Mouse (Mus musculus) limb, embryonic 11.5 days (tissue): ENCODE data around the gene Vezf1. TPM values are rescaled to one million over a fixed set of nuclear protein-coding genes. Genes with fewer than 3 reads are reported as not detected.

Source experiments
- ATAC-seq: fragments of 200-750 bp; cut with Nextera tagmentation; 2 replicates; pipeline ENCODE4 v1.8.0; 2017; ENCODE audit warnings: low read depth; ENCODE audit not compliant: insufficient number of reproducible peaks, low FRiP score, low TSS enrichment
- DNase-seq: peaks from one replicate; pipeline ENCODE4 v3.0.0-alpha.2; 2015; ENCODE audit warnings: low spot score
- H3K27ac ChIP-seq: fragments of 300-500 bp; sonication (generic); replicated peaks from 2 replicates; pipeline ENCODE4 v1.5.1; 2014; ENCODE audit warnings: low read depth, mild to moderate bottlenecking, low read length
- H3K27me3 ChIP-seq: fragments of 300-500 bp; sonication (generic); 2 replicates; pipeline ENCODE4 v1.6.1; 2014; ENCODE audit warnings: mild to moderate bottlenecking, low read length, mixed read lengths; ENCODE audit not compliant: control insufficient read depth, insufficient read depth
- H3K36me3 ChIP-seq: fragments of 300-500 bp; sonication (generic); 2 replicates; pipeline ENCODE4 v1.6.1; 2014; ENCODE audit warnings: mild to moderate bottlenecking, low read length, moderate library complexity, mixed read lengths; ENCODE audit not compliant: control insufficient read depth, insufficient read depth
- H3K4me1 ChIP-seq: fragments of 300-500 bp; sonication (generic); 2 replicates; pipeline ENCODE4 v1.6.1; 2014; ENCODE audit warnings: low read length, mixed read lengths; ENCODE audit not compliant: control insufficient read depth, insufficient read depth
- H3K4me2 ChIP-seq: fragments of 300-500 bp; sonication (generic); 2 replicates; pipeline ENCODE4 v1.6.1; 2014; ENCODE audit warnings: low read depth, mild to moderate bottlenecking, moderate library complexity; ENCODE audit not compliant: severe bottlenecking
- H3K4me3 ChIP-seq: fragments of 300-500 bp; sonication (generic); 2 replicates; pipeline ENCODE4 v1.5.1; 2014; ENCODE audit warnings: low read depth, low read length
- H3K9ac ChIP-seq: fragments of 300-500 bp; sonication (generic); 2 replicates; pipeline ENCODE4 v1.6.1; 2014; ENCODE audit warnings: mild to moderate bottlenecking, low read length
- H3K9me3 ChIP-seq: fragments of 300-500 bp; sonication (generic); 2 replicates; pipeline ENCODE4 v1.6.1; 2016; ENCODE audit warnings: low read length; ENCODE audit not compliant: control insufficient read depth
- WGBS: fragments of 180-500 bp; shearing (Covaris S2); extraction: QIAGEN DNeasy Blood & Tissue Kit; methylation state at CpG from one replicate; pipeline ENCODE4 v1.1.7; 2014; 5-methylcytosine and 5-hydroxymethylcytosine counted together
- polyA plus RNA-seq: library from polyadenylated mRNA; unstranded; fragments of >200 nt; fragmentation: Nextera tagmentation; extraction: Ambion mirVana; gene quantifications from 2 replicates; pipeline ENCODE4 v1.2.1, GENCODE M21; 2014

The Vezf1 gene
- polyA plus RNA-seq, 1 experiment from 2014 or later, result 67.5 TPM

DNA sequence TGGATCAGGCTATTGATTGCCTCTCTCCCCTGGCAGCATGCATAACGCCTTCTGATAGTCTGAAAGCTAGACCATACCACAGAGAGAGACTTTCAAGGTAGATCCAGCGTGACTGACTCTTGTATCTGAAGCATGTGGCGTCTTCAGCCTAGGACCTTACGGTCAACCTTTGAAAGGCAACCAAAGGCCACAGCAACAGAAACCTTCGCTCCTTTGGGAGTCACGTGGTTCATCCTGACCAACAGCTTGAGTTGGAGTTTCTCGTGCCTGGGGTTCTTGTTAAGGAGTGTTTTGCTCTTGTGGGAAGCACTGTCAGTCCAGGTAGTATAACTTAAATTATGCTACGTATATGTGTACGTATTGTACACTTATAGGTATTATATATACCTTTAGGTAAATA lies 60.4 kb downstream of the Vezf1 start:
- H3K27ac ChIP-seq, result no peak overlapping the region
- WGBS, result 93% methylated on average over 9 of the region's 9 CpGs
- DNase-seq, result no peak
- no peaks in the 10 kb centered on the region for H3K36me3 ChIP-seq
- no peaks in the 10 kb centered on the region for H3K27me3 ChIP-seq
- H3K9ac ChIP-seq, result no peak overlapping the region
- H3K4me2 ChIP-seq, result no peak overlapping the region
- H3K9me3 ChIP-seq, result no peaks in the 10 kb centered on the region
- ATAC-seq, result no peak
- peaks cover 12% of the 10 kb centered on the region for H3K4me1 ChIP-seq
- no peak overlapping the region for H3K4me3 ChIP-seq

DNA sequence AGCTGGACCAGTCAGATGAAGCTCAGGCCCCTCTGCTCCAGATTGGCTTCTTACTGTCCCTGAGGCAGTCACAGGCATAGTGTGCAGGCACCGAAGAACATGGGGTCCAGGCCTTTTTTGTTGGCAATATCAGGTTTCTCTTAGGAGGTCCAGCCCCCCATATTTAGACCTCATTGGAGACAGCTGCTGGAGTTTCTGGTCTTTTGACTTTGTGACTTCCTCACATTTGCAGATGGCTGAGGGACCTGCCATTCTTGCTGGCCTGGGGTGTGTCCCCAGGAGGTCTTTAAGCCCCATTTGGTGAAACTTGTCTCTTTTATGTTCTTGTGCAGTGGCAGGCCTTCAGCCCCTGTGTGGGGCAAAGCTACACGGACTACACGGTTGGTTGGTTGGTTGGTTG lies 61.2 kb downstream of the Vezf1 start:
- Histone ChIP-seq H3K27me3 (no peaks in the 10 kb centered on the region), H3K4me1 (peaks cover 8% of the 10 kb centered on the region), H3K27ac (no peak overlapping the region), H3K4me3 (no peak overlapping the region), H3K36me3 (no peaks in the 10 kb centered on the region), H3K4me2 (no peak overlapping the region), H3K9ac (no peak overlapping the region), H3K9me3 (no peaks in the 10 kb centered on the region)
- DNase-seq, result no peak
- no peak for ATAC-seq
- 66% methylated on average over 3 of the region's 3 CpGs for WGBS

- no peak overlapping the region for H3K4me3 ChIP-seq
- no peak overlapping the region for H3K27ac ChIP-seq
- ATAC-seq, result no peak
- no peaks in the 10 kb centered on the region for H3K9me3 ChIP-seq
- H3K36me3 ChIP-seq, result no peaks in the 10 kb centered on the region
- no peak for DNase-seq
- peaks cover 10% of the 10 kb centered on the region for H3K4me1 ChIP-seq
- no peak overlapping the region for H3K4me2 ChIP-seq
- H3K27me3 ChIP-seq, result no peaks in the 10 kb centered on the region
- no peak overlapping the region for H3K9ac ChIP-seq
- 97% methylated on average over 10 of the region's 10 CpGs for WGBS
These were observed 61.9 kb downstream of the Vezf1 start for GRCm38 (mm10) chr11:88129935-88130334.

DNA sequence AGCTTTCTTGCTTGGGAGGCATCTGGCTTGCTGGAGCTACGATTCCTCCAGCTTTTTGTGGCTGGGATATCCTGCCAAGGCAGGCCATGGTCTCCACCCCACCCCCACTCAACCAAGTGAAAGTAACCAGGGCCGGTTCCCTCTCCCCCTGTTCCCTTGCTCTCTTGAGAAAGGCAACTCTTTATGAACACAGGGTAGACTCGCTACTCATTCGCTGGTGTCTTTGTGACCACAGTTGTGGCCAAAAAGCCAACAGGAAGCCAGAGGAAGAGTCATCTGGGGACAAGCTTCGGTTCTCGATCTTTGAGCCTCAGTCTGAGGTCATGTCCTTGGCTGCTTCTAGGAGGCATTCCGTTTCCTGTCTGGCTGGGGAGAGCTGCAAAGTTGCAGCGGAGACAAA lies 63.8 kb downstream of the Vezf1 start:
- Histone ChIP-seq H3K27me3 (no peaks in the 10 kb centered on the region), H3K27ac (no peak overlapping the region; the same call in 1 of the 2 replicates), H3K9me3 (no peaks in the 10 kb centered on the region), H3K4me2 (no peak overlapping the region), H3K4me1 (peaks cover 8% of the 10 kb centered on the region), H3K9ac (no peak overlapping the region), H3K4me3 (no peak overlapping the region), H3K36me3 (no peaks in the 10 kb centered on the region)
- 63% methylated on average over 8 of the region's 8 CpGs for WGBS
- no peak for ATAC-seq
- no peak for DNase-seq

Other genes with a start within 250 kb of the Vezf1 start
- not detected in 2 replicates for gene Lpo, start 240.0 kb upstream of the Vezf1 start, polyA plus RNA-seq
- gene Mks1, start 215.1 kb upstream of the Vezf1 start, polyA plus RNA-seq, result 14.3 and 14.9 TPM in 2 replicates
- 0.08 TPM in 1 of 2 replicates, not detected in the other for gene Epx, start 192.7 kb upstream of the Vezf1 start, polyA plus RNA-seq
- not detected in 2 replicates for gene Olfr462, start 176.0 kb upstream of the Vezf1 start, polyA plus RNA-seq
- gene Olfr463, start 170.9 kb upstream of the Vezf1 start, polyA plus RNA-seq, result not detected in 2 replicates
- not detected in 2 replicates for gene Olfr464, start 147.3 kb upstream of the Vezf1 start, polyA plus RNA-seq
- gene Dynll2, start 80.7 kb upstream of the Vezf1 start, polyA plus RNA-seq, result 16.8 and 18.6 TPM in 2 replicates
- 500 and 537 TPM in 2 replicates for gene Srsf1, start 20.9 kb upstream of the Vezf1 start, polyA plus RNA-seq
- 14.3 and 15.7 TPM in 2 replicates for gene Cuedc1, start 29.8 kb downstream of the Vezf1 start, polyA plus RNA-seq
- gene Mrps23, start 136.1 kb downstream of the Vezf1 start, polyA plus RNA-seq, result 59.3 and 60.4 TPM in 2 replicates
- 0.12 and 0.52 TPM in 2 replicates for gene Ccdc182, start 225.8 kb downstream of the Vezf1 start, polyA plus RNA-seq